Mouse (Mus musculus): Measurements from ENCODE around the gene Ube2e1.
"Not testable (repeated sequence)": the region's sequence is repeated elsewhere in the genome, so short reads cannot be mapped to it uniquely, and the experiment has no call there.

Ube2e1 gene

GRCm38 (mm10) chr14:18326968-18327672, 4.5 kb downstream of the Ube2e1 start:
- no peak for DNase-seq (ENCODE audit: low read depth, low spot score)

- DNase-seq (ENCODE audit: low read depth, low spot score), result no peak
These were observed 13.9 kb downstream of the Ube2e1 start for GRCm38 (mm10) chr14:18317457-18318411.

- DNase-seq (ENCODE audit: low read depth, low spot score), result no peak
These were observed 27.5 kb downstream of the Ube2e1 start for GRCm38 (mm10) chr14:18304165-18304564.

GRCm38 (mm10) chr14:18303262-18303661, 28.4 kb downstream of the Ube2e1 start:
- peak; percentile 90 for DNase-seq (ENCODE audit: low read depth, low spot score)

GRCm38 (mm10) chr14:18302750-18303149, 28.9 kb downstream of the Ube2e1 start:
- no peak for DNase-seq (ENCODE audit: low read depth, low spot score)

- no peak for DNase-seq (ENCODE audit: low read depth, low spot score)
These were observed 30.1 kb downstream of the Ube2e1 start for GRCm38 (mm10) chr14:18301591-18301990.

- DNase-seq (ENCODE audit: low read depth, low spot score), result no peak
These were observed 31.0 kb downstream of the Ube2e1 start for GRCm38 (mm10) chr14:18300676-18301075.

- no peak for DNase-seq (ENCODE audit: low read depth, low spot score)
These were observed 32.8 kb downstream of the Ube2e1 start for GRCm38 (mm10) chr14:18298874-18299273.

GRCm38 (mm10) chr14:18297441-18297840, 34.2 kb downstream of the Ube2e1 start:
- no peak for DNase-seq (ENCODE audit: low read depth, low spot score)

GRCm38 (mm10) chr14:18292578-18292977, 39.1 kb downstream of the Ube2e1 start:
- no peak for DNase-seq (ENCODE audit: low read depth, low spot score)

- DNase-seq (ENCODE audit: low read depth, low spot score), result no peak
These were observed 39.5 kb downstream of the Ube2e1 start for GRCm38 (mm10) chr14:18292111-18292510.

- DNase-seq (ENCODE audit: low read depth, low spot score), result no peak
These were observed 44.3 kb downstream of the Ube2e1 start for GRCm38 (mm10) chr14:18287391-18287790.

- peak; percentile 43 for DNase-seq (ENCODE audit: low read depth, low spot score)
These were observed 45.2 kb downstream of the Ube2e1 start for GRCm38 (mm10) chr14:18286441-18286840.

GRCm38 (mm10) chr14:18285476-18285875, 46.2 kb downstream of the Ube2e1 start:
- DNase-seq (ENCODE audit: low read depth, low spot score), result no peak

GRCm38 (mm10) chr14:18284581-18284980, 47.1 kb downstream of the Ube2e1 start:
- DNase-seq (ENCODE audit: low read depth, low spot score), result no peak

- DNase-seq (ENCODE audit: low read depth, low spot score), result no peak
These were observed 51.3 kb downstream of the Ube2e1 start for GRCm38 (mm10) chr14:18280375-18280774.

GRCm38 (mm10) chr14:18274526-18274925, 57.1 kb downstream of the Ube2e1 start:
- no peak for DNase-seq (ENCODE audit: low read depth, low spot score)

- no peak for DNase-seq (ENCODE audit: low read depth, low spot score)
These were observed 60.0 kb downstream of the Ube2e1 start for GRCm38 (mm10) chr14:18271666-18272065.

GRCm38 (mm10) chr14:18270529-18271441, 60.9 kb downstream of the Ube2e1 start, which contains the start of the genes Nkiras1 and Rpl15:
Gene Nkiras1 (plus strand): TSS chr14:18271136.
Gene Rpl15 (minus strand): TSS chr14:18271391.
- peak; percentile 99 for DNase-seq (ENCODE audit: low read depth, low spot score)

- DNase-seq (ENCODE audit: low read depth, low spot score), result not testable (repeated sequence)
These were observed 61.6 kb downstream of the Ube2e1 start for GRCm38 (mm10) chr14:18269947-18270528.

GRCm38 (mm10) chr14:18263427-18263826, 68.2 kb downstream of the Ube2e1 start:
- no peak for DNase-seq (ENCODE audit: low read depth, low spot score)

Data from skeletal muscle tissue, adult 2 months (tissue).